Comparison of ENCODE assay signal across 17 mouse cellular contexts in genomic region chr2:71312067-71312466, GRCm38 (mm10).
"Had no signal": no experiment of that assay in that cellular context is flagged by ENCODE, and none has a peak within 500 bp of the region (broad histone marks: within the 10 kb centered on the region; RNA-seq: fewer than 3 reads in every experiment).

No protein-coding gene starts in this region.

- H3K9ac ChIP-seq: kidney, embryonic 15.5 days; liver, embryonic 13.5 days had no signal

- H3K4me1 ChIP-seq: liver, embryonic 13.5 days had no signal

- H3K4me2 ChIP-seq: kidney, embryonic 15.5 days; liver, embryonic 13.5 days; midbrain, embryonic 11.5 days had no signal

- H3K27ac ChIP-seq: kidney, embryonic 15.5 days; layer of hippocampus, adult 2 months; left cerebral cortex, adult 2 months; liver, embryonic 13.5 days; stomach, postnatal 0 days had no signal

- DNase-seq: kidney, adult 8-10 months; kidney, postnatal 14 days; layer of hippocampus, adult 9-11 months; layer of hippocampus, postnatal 36 days; liver, embryonic 13.5 days; lung, adult 2 months; lung, postnatal 14 days; lung, postnatal 4 days; midbrain, embryonic 14.5 days; thymus, adult 2 months; thymus, postnatal 14 days; thymus, postnatal 4 days had no signal

- H3K27me3 ChIP-seq: kidney, embryonic 15.5 days; liver, embryonic 13.5 days had no signal

- H3K4me3 ChIP-seq: kidney, embryonic 15.5 days; layer of hippocampus, adult 2 months; left cerebral cortex, adult 2 months; liver, embryonic 13.5 days had no signal

- H3K9me3 ChIP-seq: kidney, embryonic 15.5 days; liver, embryonic 13.5 days had no signal
